Mouse (Mus musculus): Measurements from ENCODE around the gene Zcchc17.

Zcchc17 gene

GRCm38 (mm10) chr4:130319564-130319963 is 40.2 kb downstream of the Zcchc17 start:
- no peak for DNase-seq (ENCODE audit: extremely low read depth, low read depth, low spot score)

DNA sequence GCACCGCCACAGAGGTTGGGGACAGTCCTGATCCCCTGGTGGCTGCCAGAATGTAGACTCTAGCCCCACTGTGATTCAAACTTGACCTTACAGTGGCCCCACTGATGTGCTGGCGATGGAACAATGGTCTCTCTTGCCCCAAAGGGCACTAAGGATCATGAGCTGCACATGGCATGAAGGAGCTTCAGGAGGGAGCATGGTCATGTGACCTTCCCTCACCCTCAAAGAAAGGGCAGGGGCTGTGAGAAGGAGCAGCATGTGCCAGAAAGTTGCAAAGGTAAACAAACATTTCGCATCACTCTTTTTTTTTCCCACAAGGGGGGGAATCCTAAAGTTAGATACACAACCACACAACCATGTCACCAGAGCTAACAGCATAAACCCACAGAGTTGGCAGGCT is 41.6 kb downstream of the Zcchc17 start:
- no peak for DNase-seq (ENCODE audit: extremely low read depth, low read depth, low spot score)

GRCm38 (mm10) chr4:130316691-130317090 is 43.1 kb downstream of the Zcchc17 start:
- DNase-seq (ENCODE audit: extremely low read depth, low read depth, low spot score), result no peak

GRCm38 (mm10) chr4:130315771-130316527 is 43.8 kb downstream of the Zcchc17 start:
- no peak for DNase-seq (ENCODE audit: extremely low read depth, low read depth, low spot score)

- DNase-seq (ENCODE audit: extremely low read depth, low read depth, low spot score), result no peak
These were observed 46.2 kb downstream of the Zcchc17 start for GRCm38 (mm10) chr4:130313552-130313951.

GRCm38 (mm10) chr4:130312526-130312925 is 47.2 kb downstream of the Zcchc17 start:
- DNase-seq (ENCODE audit: extremely low read depth, low read depth, low spot score), result no peak

GRCm38 (mm10) chr4:130309254-130309653 is 50.5 kb downstream of the Zcchc17 start:
- no peak for DNase-seq (ENCODE audit: extremely low read depth, low read depth, low spot score)

DNA sequence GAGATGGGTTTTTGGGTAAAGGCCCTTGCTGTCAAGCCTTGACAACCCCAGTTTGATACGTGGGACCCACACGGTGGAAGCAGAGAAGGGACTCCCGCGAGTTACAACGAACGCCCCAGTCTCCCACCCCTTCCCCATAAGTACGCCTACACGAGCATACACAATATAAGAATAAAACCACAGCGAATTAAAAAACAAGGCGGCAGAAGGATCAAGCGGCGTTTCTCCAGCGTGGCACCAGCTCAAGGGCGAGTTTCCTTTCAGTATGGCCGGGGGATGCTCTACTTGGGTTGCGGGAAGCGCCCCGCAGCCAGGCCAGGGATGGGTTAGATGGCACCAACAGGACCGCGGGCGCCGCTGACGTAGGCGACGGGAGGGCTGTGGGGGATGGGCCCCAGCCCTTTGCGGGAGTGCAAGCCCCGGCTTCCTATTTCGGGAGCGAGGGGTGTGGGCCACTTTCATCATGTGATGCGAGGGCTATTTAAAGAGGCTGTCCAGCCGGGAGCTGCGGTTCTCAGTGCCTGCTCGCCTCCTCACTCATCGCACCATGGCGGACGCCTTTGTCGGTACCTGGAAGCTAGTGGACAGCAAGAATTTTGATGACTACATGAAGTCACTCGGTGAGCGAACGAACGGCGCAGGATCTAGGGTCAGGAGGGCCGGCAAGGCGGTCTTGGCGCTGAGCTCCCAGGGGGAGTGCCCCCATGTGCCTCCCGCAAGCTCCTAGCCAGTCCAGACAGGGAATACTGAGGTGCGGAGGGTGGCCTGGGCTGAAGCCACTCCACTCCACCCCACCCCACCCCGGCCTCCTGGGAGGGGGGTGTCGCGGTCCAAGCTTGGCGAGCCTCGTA is 51.3 kb downstream of the Zcchc17 start, which contains the start of the genes Fabp3 and Gm10570:
Gene Fabp3, plus strand, starts transcription at position 365 of the 851 bp plus-strand sequence.
Gene Gm10570, minus strand, starts transcription at position 444 of the 851 bp plus-strand sequence.
- DNase-seq (ENCODE audit: extremely low read depth, low read depth, low spot score), result no peak

DNA sequence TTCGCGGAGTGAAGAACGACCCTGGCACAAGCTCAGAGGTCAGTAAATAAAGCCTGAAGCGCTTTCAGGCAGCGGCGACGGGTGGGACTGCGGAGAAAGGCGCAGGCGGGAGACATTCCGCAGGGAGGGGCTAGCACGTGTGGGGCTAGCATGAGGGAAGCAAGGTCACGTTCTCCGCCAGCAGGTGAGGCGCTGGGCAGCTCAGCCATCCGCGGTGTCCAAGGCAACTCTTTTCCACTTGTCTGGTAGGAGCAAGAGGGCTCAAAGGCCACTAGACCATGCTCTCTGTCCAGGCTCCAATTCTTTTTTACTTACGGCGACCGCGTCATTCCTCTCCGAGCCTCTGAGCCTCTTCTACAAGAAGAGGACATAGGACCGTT is 51.9 kb downstream of the Zcchc17 start:
- no peak for DNase-seq (ENCODE audit: extremely low read depth, low read depth, low spot score)

- DNase-seq (ENCODE audit: extremely low read depth, low read depth, low spot score), result no peak
These were observed 52.7 kb downstream of the Zcchc17 start for GRCm38 (mm10) chr4:130306796-130307630.

DNA sequence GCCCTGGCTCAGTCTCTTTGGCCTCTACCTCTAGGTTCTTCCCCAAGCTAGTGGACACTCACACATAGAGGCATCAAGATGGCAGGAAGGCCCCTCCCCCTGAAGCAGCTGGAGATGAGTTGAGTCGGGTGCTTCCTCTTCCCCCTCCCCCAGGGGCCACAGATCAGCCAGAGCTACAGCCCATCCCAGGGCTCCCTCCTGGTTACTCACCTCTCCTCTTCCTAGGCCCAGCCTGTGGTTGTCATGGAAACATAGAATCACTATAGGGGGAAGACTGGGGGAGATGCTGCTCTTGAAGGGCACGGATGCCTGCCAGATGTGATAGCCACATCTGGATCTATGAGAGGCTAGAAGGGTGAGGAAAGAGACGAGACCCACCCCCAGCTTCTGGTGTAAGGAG is 55.0 kb downstream of the Zcchc17 start:
- DNase-seq (ENCODE audit: extremely low read depth, low read depth, low spot score), result no peak

- no peak for DNase-seq (ENCODE audit: extremely low read depth, low read depth, low spot score)
These were observed 57.4 kb downstream of the Zcchc17 start for GRCm38 (mm10) chr4:130302285-130302870.

DNA sequence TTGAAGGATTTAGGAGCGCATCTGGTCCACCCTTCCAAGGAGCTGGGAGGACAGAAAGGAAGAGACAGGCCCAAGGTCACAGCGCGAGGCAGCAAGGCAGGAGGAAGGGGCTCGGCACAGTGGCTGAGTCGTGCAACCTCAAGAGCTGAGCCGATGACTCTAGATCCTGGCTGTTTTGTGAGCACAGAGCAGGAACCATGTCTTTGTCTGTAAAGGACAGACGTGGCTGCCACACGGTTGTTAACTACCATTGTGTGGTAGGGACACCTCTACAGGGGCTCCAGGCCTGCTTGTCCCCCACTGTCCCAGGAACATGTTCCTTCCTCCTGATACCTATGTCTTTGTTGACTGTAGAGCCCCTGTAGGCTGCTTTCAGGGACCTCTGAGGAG is 60.1 kb downstream of the Zcchc17 start:
- DNase-seq (ENCODE audit: extremely low read depth, low read depth, low spot score), result no peak

GRCm38 (mm10) chr4:130298877-130299628 is 60.7 kb downstream of the Zcchc17 start:
- no peak for DNase-seq (ENCODE audit: extremely low read depth, low read depth, low spot score)

GRCm38 (mm10) chr4:130297123-130297529 is 62.6 kb downstream of the Zcchc17 start:
- no peak for DNase-seq (ENCODE audit: extremely low read depth, low read depth, low spot score)

DNA sequence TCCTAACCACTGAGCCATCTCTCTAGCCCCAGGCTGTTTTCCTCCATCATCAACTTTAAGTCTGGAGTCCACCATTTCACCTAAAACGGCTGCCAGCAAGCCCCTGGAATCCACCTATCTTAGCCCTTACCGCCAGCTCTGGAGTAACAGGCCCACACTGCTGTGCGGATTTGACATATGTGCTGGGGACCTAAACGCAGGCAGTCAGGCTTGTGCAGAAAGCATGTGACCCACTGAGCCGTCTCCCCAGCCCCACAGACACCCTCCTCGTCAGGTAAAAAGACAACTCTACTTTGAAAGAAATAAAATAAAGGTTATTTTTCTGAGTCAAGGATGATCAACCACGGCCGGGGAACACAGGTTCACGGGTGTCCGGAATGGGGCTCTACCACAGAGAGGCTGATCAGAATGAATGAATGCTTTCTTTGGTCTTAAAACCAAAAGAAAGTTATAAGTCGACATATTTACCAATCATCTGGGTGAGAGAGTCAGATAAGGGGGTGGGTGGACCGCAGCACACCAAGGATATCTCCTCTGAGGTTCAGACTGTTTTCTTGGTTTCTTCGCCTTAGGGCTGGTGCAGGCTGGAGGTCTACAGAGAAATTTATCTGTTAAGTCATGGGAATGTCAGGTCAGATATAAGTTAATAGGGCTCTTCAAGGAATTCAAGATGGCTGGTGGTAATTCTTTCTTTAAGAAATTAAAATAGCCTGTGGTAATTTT is 63.3 kb downstream of the Zcchc17 start:
- no peak for DNase-seq (ENCODE audit: extremely low read depth, low read depth, low spot score)

DNA sequence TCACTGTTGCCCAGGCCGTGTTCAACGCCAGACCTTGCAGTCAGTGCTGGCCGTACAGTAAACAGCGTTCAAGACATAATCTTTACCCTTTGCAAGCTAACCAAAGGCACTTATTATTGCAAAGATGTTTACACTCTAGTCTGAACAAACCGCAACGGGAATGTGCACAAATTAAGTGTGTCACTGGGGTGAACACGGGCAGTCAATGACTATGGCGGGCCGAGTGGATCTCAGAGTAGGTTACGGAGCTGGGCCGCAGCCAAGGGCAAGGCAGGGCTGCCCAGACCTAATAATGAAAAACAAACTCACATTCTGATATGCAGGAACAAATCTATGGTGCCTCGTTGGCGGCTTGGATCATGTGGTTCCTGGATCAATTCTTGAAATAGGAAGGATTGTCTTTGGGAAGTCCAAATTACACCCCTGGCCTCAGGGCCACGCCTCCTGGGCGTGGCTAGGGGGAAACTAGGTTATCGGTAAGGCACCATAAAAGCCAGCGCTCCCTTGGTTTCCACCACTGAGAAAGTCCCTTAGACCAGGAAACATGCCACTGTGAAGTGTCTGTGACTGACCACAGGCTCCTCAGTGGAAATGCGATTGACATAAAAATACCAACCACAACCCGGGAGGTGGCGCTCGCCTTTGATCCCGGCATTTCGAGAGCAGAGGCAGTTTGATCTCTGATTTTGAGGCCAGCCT is 64.5 kb downstream of the Zcchc17 start:
- no peak for DNase-seq (ENCODE audit: extremely low read depth, low read depth, low spot score)

DNA sequence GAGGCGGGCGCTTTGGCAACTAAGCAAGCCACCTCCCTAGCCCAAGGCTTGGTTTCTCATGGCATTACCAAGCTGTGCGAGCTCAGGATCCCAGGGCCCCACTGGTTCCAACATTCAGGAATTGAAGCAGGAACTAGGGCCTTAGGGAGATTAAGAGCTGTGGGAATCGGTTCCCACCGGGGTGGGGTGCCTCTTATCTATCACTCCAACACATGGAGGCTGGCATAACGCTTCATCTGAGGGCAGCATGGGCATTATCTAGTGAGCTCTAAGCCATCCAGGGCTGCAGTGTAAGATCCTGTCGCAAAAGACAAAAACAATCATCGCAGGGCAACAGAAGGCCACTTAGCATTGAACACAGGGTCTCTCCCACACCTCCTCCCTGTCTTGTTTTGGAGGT is 65.2 kb downstream of the Zcchc17 start:
- no peak for DNase-seq (ENCODE audit: extremely low read depth, low read depth, low spot score)

- DNase-seq (ENCODE audit: extremely low read depth, low read depth, low spot score), result no peak
These were observed 67.5 kb downstream of the Zcchc17 start for GRCm38 (mm10) chr4:130292271-130292670.
